Mouse (Mus musculus): ENCODE results near the gene Edrf1. TPM values are rescaled to one million over a fixed set of nuclear protein-coding genes. Genes with fewer than 3 reads are reported as not detected.

Gene Edrf1
- total and polyA plus RNA-seq, 3 experiments, result 5.4 to 11.9 (median 10.9) TPM

- intact Hi-C loops (cut with DNase I), result no loop called here
- Histone ChIP-seq H3K36me3 (ENCODE audit: control insufficient read depth, insufficient read depth, low read length) (no peaks in the 10 kb centered on the region), H3K27me3 (ENCODE audit: control insufficient read depth, insufficient read depth, low read length) (no peaks in the 10 kb centered on the region), H3K4me1 (ENCODE audit: control insufficient read depth, insufficient read depth, low read length) (no peaks in the 10 kb centered on the region), H3K9ac (ENCODE audit: low read depth, low read length) (no peak overlapping the region), H3K4me3 (no peak overlapping the region), H3K79me2 (replicated peaks; ENCODE audit: control insufficient read depth, insufficient read depth, low read length) (no peaks in the 10 kb centered on the region), H3K27ac (no peak overlapping the region)
- no peak for DNase-seq
- 61% methylated on average over 12 of the region's 12 CpGs for WGBS
- TF ChIP-seq EP300 (IDR thresholded peaks at IDR 0.05; ENCODE audit: insufficient read depth, low read depth, low read length) (no peak), POLR2A (IDR thresholded peaks at IDR 0.05; ENCODE audit: insufficient read depth, low read depth, low read length) (no peak), CTCF (IDR thresholded peaks at IDR 0.05) (no peak)
Observed at GRCm38 (mm10) chr7:133698021-133698709, 60.8 kb downstream of the Edrf1 start.

DNA sequence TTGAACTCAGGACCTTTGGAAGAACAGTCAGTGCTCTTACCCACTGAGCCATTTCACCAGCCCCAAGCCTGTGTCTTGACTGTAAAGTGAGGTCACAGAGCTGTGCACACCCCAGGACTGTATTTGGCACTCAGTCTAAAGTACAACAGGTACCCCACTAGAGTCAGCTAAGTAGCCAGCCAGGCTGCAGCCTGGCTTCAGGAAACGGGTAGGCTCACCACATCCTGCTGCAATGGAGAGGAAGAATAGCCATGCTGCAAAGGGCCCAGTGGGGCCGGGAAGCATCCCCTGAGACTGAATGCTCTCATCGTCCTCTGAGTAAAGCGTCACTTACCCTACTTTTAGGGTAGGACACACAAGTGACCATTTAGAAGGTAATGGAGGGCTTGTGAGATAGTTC, 62.5 kb downstream of the Edrf1 start:
- TF ChIP-seq CTCF (IDR thresholded peaks at IDR 0.05) (no peak), EP300 (IDR thresholded peaks at IDR 0.05; ENCODE audit: insufficient read depth, low read depth, low read length) (no peak), POLR2A (IDR thresholded peaks at IDR 0.05; ENCODE audit: insufficient read depth, low read depth, low read length) (no peak)
- DNase-seq, result no peak
- intact Hi-C loops (cut with DNase I), result no loop called here
- Histone ChIP-seq H3K27me3 (ENCODE audit: control insufficient read depth, insufficient read depth, low read length) (no peaks in the 10 kb centered on the region), H3K4me1 (ENCODE audit: control insufficient read depth, insufficient read depth, low read length) (no peaks in the 10 kb centered on the region), H3K4me3 (no peak overlapping the region), H3K27ac (no peak overlapping the region), H3K36me3 (ENCODE audit: control insufficient read depth, insufficient read depth, low read length) (no peaks in the 10 kb centered on the region), H3K9ac (ENCODE audit: low read depth, low read length) (no peak overlapping the region), H3K79me2 (replicated peaks; ENCODE audit: control insufficient read depth, insufficient read depth, low read length) (no peaks in the 10 kb centered on the region)
- 64% methylated on average over 4 of the region's 4 CpGs for WGBS

DNA sequence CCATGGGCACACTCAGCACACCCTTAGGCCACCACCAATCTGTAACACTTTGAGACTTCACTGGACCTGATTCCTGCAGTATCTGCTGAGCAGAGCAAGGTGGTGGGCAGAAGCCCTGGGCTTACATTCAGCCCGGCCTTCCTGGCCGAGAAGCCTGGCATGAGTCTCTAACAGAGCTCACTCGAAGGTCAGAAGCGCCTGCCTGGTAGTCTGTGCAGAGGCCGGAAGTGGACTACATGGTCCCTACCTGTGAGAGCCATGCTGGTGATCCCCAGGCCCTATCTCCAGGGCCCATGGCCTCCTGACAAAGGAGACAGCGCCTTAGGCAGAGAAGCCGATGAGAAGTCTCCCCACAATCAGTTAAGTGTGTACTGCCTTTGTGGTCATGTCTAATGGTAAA, 64.0 kb downstream of the Edrf1 start:
- no peak overlapping the region for H3K9ac ChIP-seq (ENCODE audit: low read depth, low read length)
- intact Hi-C loops (cut with DNase I), result no loop called here
- 94% methylated on average over 7 of the region's 7 CpGs for WGBS
- no peaks in the 10 kb centered on the region for H3K4me1 ChIP-seq (ENCODE audit: control insufficient read depth, insufficient read depth, low read length)
- H3K79me2 ChIP-seq (replicated peaks; ENCODE audit: control insufficient read depth, insufficient read depth, low read length), result no peaks in the 10 kb centered on the region
- H3K27ac ChIP-seq, result no peak overlapping the region
- H3K4me3 ChIP-seq, result no peak overlapping the region
- DNase-seq, result no peak
- TF ChIP-seq POLR2A (IDR thresholded peaks at IDR 0.05; ENCODE audit: insufficient read depth, low read depth, low read length) (no peak), EP300 (IDR thresholded peaks at IDR 0.05; ENCODE audit: insufficient read depth, low read depth, low read length) (no peak), CTCF (IDR thresholded peaks at IDR 0.05) (no peak)
- H3K27me3 ChIP-seq (ENCODE audit: control insufficient read depth, insufficient read depth, low read length), result no peaks in the 10 kb centered on the region
- H3K36me3 ChIP-seq (ENCODE audit: control insufficient read depth, insufficient read depth, low read length), result no peaks in the 10 kb centered on the region

GRCm38 (mm10) chr7:133702333-133702732, 65.0 kb downstream of the Edrf1 start:
- Histone ChIP-seq H3K4me3 (no peak overlapping the region), H3K9ac (ENCODE audit: low read depth, low read length) (no peak overlapping the region)
- 67% methylated on average over 10 of the region's 10 CpGs for WGBS

GRCm38 (mm10) chr7:133703906-133704305, 66.6 kb downstream of the Edrf1 start:
- H3K36me3 ChIP-seq (ENCODE audit: control insufficient read depth, insufficient read depth, low read length), result no peaks in the 10 kb centered on the region
- TF ChIP-seq EP300 (IDR thresholded peaks at IDR 0.05; ENCODE audit: insufficient read depth, low read depth, low read length) (no peak), CTCF (IDR thresholded peaks at IDR 0.05) (no peak), POLR2A (IDR thresholded peaks at IDR 0.05; ENCODE audit: insufficient read depth, low read depth, low read length) (no peak)
- no peaks in the 10 kb centered on the region for H3K4me1 ChIP-seq (ENCODE audit: control insufficient read depth, insufficient read depth, low read length)
- H3K27me3 ChIP-seq (ENCODE audit: control insufficient read depth, insufficient read depth, low read length), result no peaks in the 10 kb centered on the region
- no peak overlapping the region for H3K27ac ChIP-seq
- WGBS, result 93% methylated on average over 7 of the region's 7 CpGs
- DNase-seq, result no peak
- no peak overlapping the region for H3K9ac ChIP-seq (ENCODE audit: low read depth, low read length)
- intact Hi-C loops (cut with DNase I), result no loop called here
- H3K79me2 ChIP-seq (replicated peaks; ENCODE audit: control insufficient read depth, insufficient read depth, low read length), result no peaks in the 10 kb centered on the region
- H3K4me3 ChIP-seq, result no peak overlapping the region

More at GRCm38 (mm10) chr7:133702333-133702732, 65.0 kb downstream of the Edrf1 start:
- no peaks in the 10 kb centered on the region for H3K27me3 ChIP-seq (ENCODE audit: control insufficient read depth, insufficient read depth, low read length)
- no peaks in the 10 kb centered on the region for H3K4me1 ChIP-seq (ENCODE audit: control insufficient read depth, insufficient read depth, low read length)
- H3K79me2 ChIP-seq (replicated peaks; ENCODE audit: control insufficient read depth, insufficient read depth, low read length), result no peaks in the 10 kb centered on the region
- TF ChIP-seq CTCF (IDR thresholded peaks at IDR 0.05) (no peak), EP300 (IDR thresholded peaks at IDR 0.05; ENCODE audit: insufficient read depth, low read depth, low read length) (no peak)
- intact Hi-C loops (cut with DNase I), result no loop called here
- H3K27ac ChIP-seq, result no peak overlapping the region
- DNase-seq, result no peak
- no peaks in the 10 kb centered on the region for H3K36me3 ChIP-seq (ENCODE audit: control insufficient read depth, insufficient read depth, low read length)

GRCm38 (mm10) chr7:133707301-133707700, 70.0 kb downstream of the Edrf1 start:
- Histone ChIP-seq H3K36me3 (ENCODE audit: control insufficient read depth, insufficient read depth, low read length) (no peaks in the 10 kb centered on the region), H3K4me3 (no peak overlapping the region), H3K27ac (no peak overlapping the region), H3K27me3 (ENCODE audit: control insufficient read depth, insufficient read depth, low read length) (no peaks in the 10 kb centered on the region), H3K9ac (ENCODE audit: low read depth, low read length) (no peak overlapping the region), H3K79me2 (replicated peaks; ENCODE audit: control insufficient read depth, insufficient read depth, low read length) (peaks cover 2% of the 10 kb centered on the region; the same call in 1 of the 2 replicates), H3K4me1 (ENCODE audit: control insufficient read depth, insufficient read depth, low read length) (peaks cover 3% of the 10 kb centered on the region)
- intact Hi-C loops (cut with DNase I), result loop anchor here (5.0 kb wide), 1 partner anchor 70 kb away; the partner anchor contains the start of gene Edrf1
- WGBS, result 81% methylated on average over 2 of the region's 2 CpGs
- DNase-seq, result no peak
- TF ChIP-seq EP300 (IDR thresholded peaks at IDR 0.05; ENCODE audit: insufficient read depth, low read depth, low read length) (no peak), CTCF (IDR thresholded peaks at IDR 0.05) (peak; percentile 60), POLR2A (IDR thresholded peaks at IDR 0.05; ENCODE audit: insufficient read depth, low read depth, low read length) (no peak)
